Mouse (Mus musculus) CH12.LX (cell line): ENCODE data around the gene Trarg1. TPM values are rescaled to one million over a fixed set of nuclear protein-coding genes. Genes with fewer than 3 reads are reported as not detected.

ENCODE experiments used
- DNase-seq: peaks from one replicate; pipeline ENCODE4 v3.0.0-alpha.2; 2013; ENCODE audit errors: extremely low read depth
- H3K27ac ChIP-seq: 2 replicates; pipeline ENCODE4 v1.5.1; 2012; ENCODE audit warnings: low read depth, mild to moderate bottlenecking, control low read depth, moderate library complexity; ENCODE audit not compliant: insufficient read depth
- H3K27me3 ChIP-seq: replicated peaks from 2 replicates; pipeline ENCODE3; 2012; ENCODE audit warnings: inconsistent platforms
- H3K36me3 ChIP-seq, 2 experiments: replicated peaks in 1 of 2; 2 replicates each; pipeline versions ENCODE3 to v1.6.1; 2012; ENCODE audit warnings: inconsistent platforms in 1 of 2, low read length in 1 of 2, mild to moderate bottlenecking in 1 of 2, mixed read lengths in 1 of 2, moderate library complexity in 1 of 2; ENCODE audit not compliant: control insufficient read depth in 1 of 2, insufficient read depth in 1 of 2
- H3K4me1 ChIP-seq, 2 experiments: 2 replicates each; pipeline ENCODE4 v1.6.1; 2012; ENCODE audit warnings: inconsistent platforms in 1 of 2, moderate library complexity in 1 of 2; ENCODE audit not compliant: insufficient read depth in 2 of 2, control insufficient read depth in 1 of 2
- H3K4me2 ChIP-seq: 2 replicates; pipeline ENCODE4 v1.6.1; 2012; ENCODE audit warnings: low read depth, mild to moderate bottlenecking, control low read depth; ENCODE audit not compliant: poor library complexity, insufficient read depth, severe bottlenecking
- H3K4me3 ChIP-seq, 3 experiments: fragments of 150-350 bp in 1 of 3; sonication (generic) in 1 of 3; replicated peaks in 1 of 3; 2 replicates each; pipeline versions ENCODE3 to v1.5.1; 2011 to 2012; ENCODE audit warnings: low read depth in 2 of 3, low read length in 2 of 3, mild to moderate bottlenecking in 2 of 3, moderate library complexity in 2 of 3, control low read depth in 1 of 3, improper control_type of control experiment in 1 of 3, inconsistent platforms in 1 of 3, mixed read lengths in 1 of 3; ENCODE audit not compliant: poor library complexity in 1 of 3
- H3K79me2 ChIP-seq: replicated peaks from 2 replicates; pipeline ENCODE4 v1.6.1; 2012; ENCODE audit warnings: mild to moderate bottlenecking, moderate library complexity; ENCODE audit not compliant: control insufficient read depth, poor library complexity, insufficient read depth, severe bottlenecking; ENCODE audit errors: extremely low read depth
- H3K9ac ChIP-seq: 2 replicates; pipeline ENCODE4 v1.6.1; 2012; ENCODE audit warnings: low read depth, mild to moderate bottlenecking, control low read depth, moderate library complexity; ENCODE audit not compliant: insufficient read depth
- H3K9me3 ChIP-seq: replicated peaks from 2 replicates; pipeline ENCODE3; 2012; ENCODE audit warnings: low read length, inconsistent platforms, mixed read lengths
- CTCF ChIP-seq, 2 experiments: IDR thresholded peaks in 1 of 2; conservative IDR thresholded peaks in 1 of 2; 2 replicates each; pipeline ENCODE4 v1.5.1; 2011 to 2012; ENCODE audit warnings: low read depth in 2 of 2, low read length in 2 of 2, improper control_type of control experiment in 1 of 2, inconsistent platforms in 1 of 2, mild to moderate bottlenecking in 1 of 2, moderate library complexity in 1 of 2
- E2F4 ChIP-seq: IDR thresholded peaks from 2 replicates; pipeline ENCODE4 v1.6.1; 2011; ENCODE audit warnings: low read depth, low read length, improper control_type of control experiment; ENCODE audit not compliant: insufficient replicate concordance
- GABPA ChIP-seq: IDR thresholded peaks from 2 replicates; pipeline ENCODE4 v1.6.1; 2012; ENCODE audit warnings: low read depth, low read length, improper control_type of control experiment, inconsistent platforms; ENCODE audit not compliant: insufficient replicate concordance
- JUND ChIP-seq: conservative IDR thresholded peaks from 2 replicates; pipeline ENCODE4 v1.6.1; 2011; ENCODE audit warnings: low read depth, low read length, improper control_type of control experiment
- MAFK ChIP-seq: IDR thresholded peaks from 2 replicates; pipeline ENCODE4 v1.6.1; 2011; ENCODE audit warnings: low read length, improper control_type of control experiment; ENCODE audit not compliant: insufficient replicate concordance
- MAX ChIP-seq: IDR thresholded peaks from 2 replicates; pipeline ENCODE4 v1.6.1; 2011; ENCODE audit warnings: low read length, improper control_type of control experiment
- MYC ChIP-seq: IDR thresholded peaks from 2 replicates; pipeline ENCODE4 v1.6.1; 2011; ENCODE audit warnings: low read depth, mild to moderate bottlenecking, improper control_type of control experiment, low read length
- NELFE ChIP-seq: IDR thresholded peaks from 2 replicates; pipeline ENCODE4 v1.6.1; 2011; ENCODE audit warnings: low read depth, low read length, improper control_type of control experiment
- SIN3A ChIP-seq: IDR thresholded peaks from 2 replicates; pipeline ENCODE4 v1.6.1; 2012; ENCODE audit warnings: low read length, improper control_type of control experiment, inconsistent platforms
- SMC3 ChIP-seq: IDR thresholded peaks from 2 replicates; pipeline ENCODE4 v1.6.1; 2011; ENCODE audit warnings: low read depth, low read length, improper control_type of control experiment
- USF1 ChIP-seq: IDR thresholded peaks from 2 replicates; pipeline ENCODE4 v1.6.1; 2014; ENCODE audit warnings: low read depth, mild to moderate bottlenecking, inconsistent platforms, low read length, improper control_type of control experiment
- dilution Hi-C: fragments of 300-500 bp; cut with MboI; formaldehyde crosslinking; loops from 2 replicates; pipeline ENCODE4 v1.14.3; 2020; ENCODE audit warnings: low sequenced_read_pairs; ENCODE audit not compliant: extremely low pct_unique_long_range_greater_than_20kb, extremely low pct_ligation_motif_present
- in situ Hi-C: fragments of 300-500 bp; cut with MboI; formaldehyde crosslinking; loops from 3 replicates; pipeline ENCODE4 v1.14.3; 2019; ENCODE audit warnings: low sequenced_read_pairs, low pct_ligation_motif_present, low pct_unique_long_range_greater_than_20kb, mixed read lengths
- polyA plus RNA-seq: library from polyadenylated mRNA; unstranded; fragments of >175 nt; gene quantifications from 2 replicates; pipeline ENCODE4 v1.2.1, GENCODE M21; 2012; ENCODE audit warnings: low read depth; ENCODE audit not compliant: insufficient read length
- total RNA-seq, 2 experiments: library from RNA; depleted of rRNA; stranded (reverse); fragments of 300-350 nt in 1 of 2; fragments of >200 nt in 1 of 2; gene quantifications; 2 replicates each; pipeline ENCODE4 v1.2.3; 2012 to 2014

Trarg1 gene
- total and polyA plus RNA-seq, 3 experiments, result not detected

- H3K27me3 ChIP-seq, result no peaks in the 10 kb centered on the region
- no peaks in the 10 kb centered on the region for H3K4me1 ChIP-seq
- DNase-seq, result no peak
- H3K9me3 ChIP-seq, result no peaks in the 10 kb centered on the region
- H3K4me2 ChIP-seq, result no peak overlapping the region
- H3K9ac ChIP-seq, result no peak overlapping the region
- no peak overlapping the region for H3K27ac ChIP-seq
- TF ChIP-seq E2F4 (no peak), CTCF (conservative IDR thresholded peaks at IDR 0.05 in 1 of 2, IDR thresholded peaks at IDR 0.05 in 1 of 2; ENCODE audit: low read depth in 2 of 2, low read length in 2 of 2) (peak in 1 of 2 experiments; percentile 35; a peak in 2 of 4 replicates), SMC3 (0 out of 2 replicates have a peak, but pooled peaks have one; percentile 15)
- TF ChIP-seq, all 38 proteins: peak for 2
- Histone ChIP-seq H3K36me3 (peaks cover 52 to 89% of the 10 kb centered on the region in 2 experiments), H3K4me3 (no peak overlapping the region), H3K79me2 (no peaks in the 10 kb centered on the region)
- in situ Hi-C loops, result no loop called here
- dilution Hi-C loops, result no loop called here
Observed at GRCm38 (mm10) chr11:76744550-76744949, 64.9 kb downstream of the Trarg1 start.

GRCm38 (mm10) chr11:76745921-76746320 lies 66.3 kb downstream of the Trarg1 start:
- Histone ChIP-seq H3K4me2 (no peak overlapping the region), H3K9me3 (no peaks in the 10 kb centered on the region), H3K9ac (no peak overlapping the region), H3K36me3 (peaks cover 61 to 91% of the 10 kb centered on the region in 2 experiments), H3K27ac (no peak overlapping the region), H3K27me3 (no peaks in the 10 kb centered on the region), H3K4me1 (no peaks in the 10 kb centered on the region), H3K79me2 (no peaks in the 10 kb centered on the region), H3K4me3 (no peak overlapping the region)
- in situ Hi-C loops, result no loop called here
- no peak for DNase-seq
- dilution Hi-C loops, result no loop called here
- TF ChIP-seq CTCF (conservative IDR thresholded peaks at IDR 0.05 in 1 of 2, IDR thresholded peaks at IDR 0.05 in 1 of 2; ENCODE audit: low read depth in 2 of 2, low read length in 2 of 2) (peak in 1 of 2 experiments; percentile 64; a peak in 2 of 4 replicates), JUND (no peak), USF1 (no peak), SIN3A (no peak), NELFE (no peak), MYC (peak; percentile 41; the same call in 1 of the 2 replicates), MAX (no peak), MAFK (no peak), GABPA (no peak), SMC3 (peak; percentile 59)

Other genes starting within 250 kb of the Trarg1 start
- gene Abr, start 57.5 kb upstream of the Trarg1 start, total RNA-seq (2012; rRNA removed), result 37.4 and 38.5 TPM in 2 replicates
- gene Abr, start 57.5 kb upstream of the Trarg1 start, total RNA-seq (2014; rRNA removed), result 21.0 and 21.4 TPM in 2 replicates
- gene Abr, start 57.5 kb upstream of the Trarg1 start, polyA plus RNA-seq, result 41.4 and 49.5 TPM in 2 replicates
- not detected in 2 replicates for gene Bhlha9, start 7.3 kb upstream of the Trarg1 start, total RNA-seq (2012; rRNA removed)
- gene Bhlha9, start 7.3 kb upstream of the Trarg1 start, total RNA-seq (2014; rRNA removed), result not detected in 2 replicates
- gene Bhlha9, start 7.3 kb upstream of the Trarg1 start, polyA plus RNA-seq, result not detected in 2 replicates
- 21.2 and 23.8 TPM in 2 replicates for gene Gosr1, start 83.8 kb downstream of the Trarg1 start, total RNA-seq (2012; rRNA removed)
- 40.2 and 41.2 TPM in 2 replicates for gene Gosr1, start 83.8 kb downstream of the Trarg1 start, total RNA-seq (2014; rRNA removed)
- 46.6 and 53.9 TPM in 2 replicates for gene Gosr1, start 83.8 kb downstream of the Trarg1 start, polyA plus RNA-seq
- gene Cpd, start 167.2 kb downstream of the Trarg1 start, total RNA-seq (2012; rRNA removed), result 11.2 and 20.0 TPM in 2 replicates
- 28.5 and 31.5 TPM in 2 replicates for gene Cpd, start 167.2 kb downstream of the Trarg1 start, total RNA-seq (2014; rRNA removed)
- gene Cpd, start 167.2 kb downstream of the Trarg1 start, polyA plus RNA-seq, result 23.1 and 27.7 TPM in 2 replicates
- not detected in 2 replicates for gene Tmigd1, start 222.4 kb downstream of the Trarg1 start, total RNA-seq (2012; rRNA removed)
- not detected in 2 replicates for gene Tmigd1, start 222.4 kb downstream of the Trarg1 start, total RNA-seq (2014; rRNA removed)
- not detected in 2 replicates for gene Tmigd1, start 222.4 kb downstream of the Trarg1 start, polyA plus RNA-seq
- gene Blmh, start 245.0 kb downstream of the Trarg1 start, total RNA-seq (2012; rRNA removed), result 167 and 184 TPM in 2 replicates
- 212 and 233 TPM in 2 replicates for gene Blmh, start 245.0 kb downstream of the Trarg1 start, total RNA-seq (2014; rRNA removed)
- gene Blmh, start 245.0 kb downstream of the Trarg1 start, polyA plus RNA-seq, result 261 and 316 TPM in 2 replicates